Mouse (Mus musculus): ENCODE data around the gene Defb11. TPM values are rescaled to one million over a fixed set of nuclear protein-coding genes. Genes with fewer than 3 reads are reported as not detected.

Defb11 gene
- polyA plus RNA-seq (2015; fragmentation: Illumina TruSeq; extraction: RNeasy Lipid Tissue Mini Kit (QIAGEN cat#74804); ENCODE audit: low read depth, low replicate concordance) = 3.0 TPM

DNA sequence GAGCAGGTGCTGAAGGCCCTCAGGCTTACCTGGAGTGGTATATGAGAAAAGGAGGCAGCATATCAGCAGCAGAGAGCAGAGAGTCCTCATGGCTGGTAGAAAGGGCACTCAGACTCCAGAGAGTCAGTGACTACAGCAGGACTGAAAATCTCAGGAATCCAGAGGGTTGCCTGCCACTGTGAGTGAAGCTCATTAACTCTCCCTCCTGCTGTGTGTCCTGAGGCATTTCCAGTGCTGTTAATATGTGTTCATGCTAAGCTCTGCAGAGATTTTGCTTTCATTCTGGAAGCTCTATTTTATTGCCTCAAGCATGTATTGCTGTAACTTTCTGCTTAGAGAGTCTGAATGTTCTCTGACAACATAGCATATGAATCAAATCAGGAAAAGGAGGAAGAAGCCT, at the start of gene Defb11:
Gene Defb11, minus strand, starts transcription at position 123 of the 400 bp plus-strand sequence.

DNA sequence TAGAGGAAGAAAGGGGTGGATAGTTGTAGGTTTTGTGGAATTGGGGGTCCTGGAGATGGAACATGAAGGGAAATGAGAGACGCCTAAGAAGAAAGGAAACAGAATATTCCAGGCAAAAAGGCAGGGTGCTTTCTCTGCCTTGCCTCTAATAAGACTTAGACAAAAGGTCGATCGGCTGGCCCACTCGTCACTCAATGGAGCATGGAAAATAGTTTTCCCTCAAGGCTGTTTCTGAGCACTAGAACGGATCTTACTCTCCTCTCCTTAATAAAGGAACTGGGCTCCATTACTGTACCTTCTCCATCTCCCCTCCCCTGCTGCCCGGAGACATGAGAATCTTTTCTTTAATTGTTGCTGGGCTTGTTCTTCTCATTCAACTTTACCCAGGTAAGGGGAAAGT, 40.2 kb upstream of the Defb11 start, which contains the start of gene Defb13:
Gene Defb13, plus strand, starts transcription at position 301 of the 400 bp plus-strand sequence.

DNA sequence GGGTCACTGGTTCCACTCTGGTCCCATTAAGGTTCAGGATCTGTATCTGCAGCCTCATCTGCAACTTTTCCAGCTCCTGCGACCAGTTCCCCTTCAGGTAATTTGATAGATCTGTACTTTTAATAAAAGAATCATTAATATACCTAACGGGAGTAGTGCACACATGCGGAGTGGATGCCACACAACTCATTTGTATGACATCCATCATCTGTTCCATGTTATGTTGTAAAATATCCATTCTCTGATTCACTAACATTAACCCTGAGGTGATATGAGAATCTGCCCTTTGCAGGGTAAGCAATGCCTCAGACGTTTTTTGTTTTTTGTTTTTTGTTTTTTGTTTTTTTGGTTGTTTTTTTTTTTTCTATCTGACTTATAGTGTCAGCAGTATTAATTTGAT, 31.8 kb upstream of the Defb11 start, which contains the start of gene Defb35:
Gene Defb35, plus strand, starts transcription at position 301 of the 400 bp plus-strand sequence.

DNA sequence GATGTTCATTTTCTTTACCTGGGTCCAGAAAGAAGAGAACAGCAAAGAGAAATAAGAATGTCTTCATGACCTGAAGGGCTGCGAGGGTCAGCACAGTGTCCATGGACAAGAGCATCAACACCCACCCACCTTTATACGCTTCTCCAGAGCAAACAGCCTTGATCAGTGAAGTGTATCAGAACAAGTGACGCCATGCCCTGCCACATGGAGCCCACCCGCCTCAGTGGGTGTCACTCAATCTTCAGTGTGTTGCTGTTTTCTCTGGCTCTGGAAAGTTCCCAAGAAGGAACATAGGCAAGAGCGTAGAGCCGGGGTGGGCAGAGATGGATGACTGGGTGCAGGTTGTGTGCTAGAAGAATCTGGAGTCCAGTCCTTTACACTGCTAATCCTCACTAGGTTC, 26.4 kb upstream of the Defb11 start, which contains the start of gene Defb15:
Gene Defb15, minus strand, starts transcription at position 101 of the 400 bp plus-strand sequence.

DNA sequence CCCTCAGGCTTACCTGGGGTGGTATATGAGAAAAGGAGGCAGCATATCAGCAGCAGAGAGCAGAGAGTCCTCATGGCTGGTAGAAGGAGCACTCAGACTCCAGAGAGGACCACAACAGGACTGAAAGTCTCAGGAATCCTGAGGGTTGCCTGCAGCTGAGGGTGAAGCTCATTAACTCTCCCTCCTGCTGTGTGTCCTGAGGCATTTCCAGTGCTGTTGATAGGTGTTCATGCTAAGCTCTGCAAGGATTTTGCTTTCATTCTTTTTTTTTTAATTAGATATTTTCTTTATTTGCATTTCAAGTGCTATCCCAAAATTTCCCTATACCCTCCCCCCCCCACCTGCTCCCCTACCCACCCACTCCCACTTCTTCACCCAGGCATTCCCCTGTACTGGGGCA, 20.9 kb downstream of the Defb11 start, which contains the start of gene Defb9:
Gene Defb9, minus strand, starts transcription at position 101 of the 400 bp plus-strand sequence.

DNA sequence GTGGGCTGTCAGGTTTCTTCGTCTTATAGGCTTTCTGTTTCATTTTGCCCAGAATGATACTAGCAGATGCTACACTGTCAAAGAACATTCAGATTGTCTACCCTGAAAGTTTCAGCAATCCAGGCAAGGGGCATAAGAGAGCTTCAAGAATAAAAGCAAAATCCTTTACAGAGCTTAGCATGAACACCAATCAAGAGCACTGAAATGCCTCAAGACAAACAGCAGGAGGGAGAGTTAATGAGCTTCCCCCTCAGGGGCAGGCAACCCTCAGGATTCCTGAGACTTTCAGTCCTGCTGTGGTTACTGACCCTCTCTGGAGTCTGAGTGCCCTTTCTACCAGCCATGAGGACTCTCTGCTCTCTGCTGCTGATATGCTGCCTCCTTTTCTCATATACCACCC, 47.6 kb downstream of the Defb11 start, which contains the start of gene Defb10:
Gene Defb10, plus strand, starts transcription at position 316 of the 400 bp plus-strand sequence.

Other genes with a start within 250 kb of the Defb11 start
- gene Defa34, start 240.6 kb downstream of the Defb11 start, polyA plus RNA-seq (2015; fragmentation: Illumina TruSeq; extraction: RNeasy Lipid Tissue Mini Kit (QIAGEN cat#74804); ENCODE audit: low read depth, low replicate concordance) = not detected
- gene AY761184, start 202.8 kb downstream of the Defb11 start, polyA plus RNA-seq (2015; fragmentation: Illumina TruSeq; extraction: RNeasy Lipid Tissue Mini Kit (QIAGEN cat#74804); ENCODE audit: low read depth, low replicate concordance) = not detected
- not detected for gene Defa24, start 171.9 kb downstream of the Defb11 start, polyA plus RNA-seq (2015; fragmentation: Illumina TruSeq; extraction: RNeasy Lipid Tissue Mini Kit (QIAGEN cat#74804); ENCODE audit: low read depth, low replicate concordance)
- gene Defb50, start 82.9 kb downstream of the Defb11 start, polyA plus RNA-seq (2015; fragmentation: Illumina TruSeq; extraction: RNeasy Lipid Tissue Mini Kit (QIAGEN cat#74804); ENCODE audit: low read depth, low replicate concordance) = not detected
- gene Defb2, start 66.5 kb downstream of the Defb11 start, polyA plus RNA-seq (2015; fragmentation: Illumina TruSeq; extraction: RNeasy Lipid Tissue Mini Kit (QIAGEN cat#74804); ENCODE audit: low read depth, low replicate concordance) = not detected
- gene Defb10, start 47.5 kb downstream of the Defb11 start, polyA plus RNA-seq (2015; fragmentation: Illumina TruSeq; extraction: RNeasy Lipid Tissue Mini Kit (QIAGEN cat#74804); ENCODE audit: low read depth, low replicate concordance) = not detected
- gene Defb9, start 21.0 kb downstream of the Defb11 start, polyA plus RNA-seq (2015; fragmentation: Illumina TruSeq; extraction: RNeasy Lipid Tissue Mini Kit (QIAGEN cat#74804); ENCODE audit: low read depth, low replicate concordance) = not detected
- gene Defb15, start 26.3 kb upstream of the Defb11 start, polyA plus RNA-seq (2015; fragmentation: Illumina TruSeq; extraction: RNeasy Lipid Tissue Mini Kit (QIAGEN cat#74804); ENCODE audit: low read depth, low replicate concordance) = not detected
- gene Defb35, start 31.9 kb upstream of the Defb11 start, polyA plus RNA-seq (2015; fragmentation: Illumina TruSeq; extraction: RNeasy Lipid Tissue Mini Kit (QIAGEN cat#74804); ENCODE audit: low read depth, low replicate concordance) = not detected
- not detected for gene Defb13, start 40.4 kb upstream of the Defb11 start, polyA plus RNA-seq (2015; fragmentation: Illumina TruSeq; extraction: RNeasy Lipid Tissue Mini Kit (QIAGEN cat#74804); ENCODE audit: low read depth, low replicate concordance)
- not detected for gene Fam90a1a, start 52.3 kb upstream of the Defb11 start, polyA plus RNA-seq (2015; fragmentation: Illumina TruSeq; extraction: RNeasy Lipid Tissue Mini Kit (QIAGEN cat#74804); ENCODE audit: low read depth, low replicate concordance)
- not detected for gene Ccdc70, start 63.4 kb upstream of the Defb11 start, polyA plus RNA-seq (2015; fragmentation: Illumina TruSeq; extraction: RNeasy Lipid Tissue Mini Kit (QIAGEN cat#74804); ENCODE audit: low read depth, low replicate concordance)
- 1.2 TPM for gene Atp7b, start 153.9 kb upstream of the Defb11 start, polyA plus RNA-seq (2015; fragmentation: Illumina TruSeq; extraction: RNeasy Lipid Tissue Mini Kit (QIAGEN cat#74804); ENCODE audit: low read depth, low replicate concordance)
- gene Alg11, start 154.3 kb upstream of the Defb11 start, polyA plus RNA-seq (2015; fragmentation: Illumina TruSeq; extraction: RNeasy Lipid Tissue Mini Kit (QIAGEN cat#74804); ENCODE audit: low read depth, low replicate concordance) = 27.2 TPM
- gene Nek5, start 218.6 kb upstream of the Defb11 start, polyA plus RNA-seq (2015; fragmentation: Illumina TruSeq; extraction: RNeasy Lipid Tissue Mini Kit (QIAGEN cat#74804); ENCODE audit: low read depth, low replicate concordance) = 0.58 TPM